Comparison of ENCODE assay signal across 7 mouse cellular contexts in the genomic region with DNA sequence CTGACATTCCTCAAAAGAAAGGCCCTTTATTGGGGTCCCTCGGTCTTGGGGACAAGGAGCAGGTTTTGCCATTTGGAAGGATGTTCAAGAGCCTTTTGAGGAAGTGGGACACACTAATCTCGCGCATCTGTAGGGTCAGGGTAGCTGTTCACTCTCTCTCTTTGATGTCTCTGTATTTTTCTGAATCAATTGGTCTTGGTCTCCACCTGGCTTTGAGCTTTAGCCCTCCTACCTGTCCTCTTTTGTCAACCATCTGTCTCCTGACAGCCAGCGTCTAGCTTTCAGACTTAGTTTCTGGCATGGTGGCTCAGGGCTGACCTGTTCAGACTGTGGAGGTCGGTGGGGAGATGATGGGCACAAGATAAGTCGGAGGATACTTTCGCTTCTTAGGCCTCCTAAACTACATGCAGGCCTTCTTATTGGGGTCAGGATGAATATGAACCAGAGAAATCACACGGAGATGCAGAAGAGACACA. TPM values are rescaled to one million over a fixed set of nuclear protein-coding genes. Genes with fewer than 3 reads are reported as not detected.
DNase-seq lines count a peak whose midpoint lies in the region; ATAC-seq and TF ChIP-seq lines count a peak whose summit lies in the region.

No protein-coding gene starts in this region.

- H3K27me3 ChIP-seq in spleen, adult 2 months (ENCODE audit: control insufficient read depth, insufficient read depth, low read length), result peaks cover 10% of the 10 kb centered on the region
- peaks cover 48% of the 10 kb centered on the region for H3K27me3 ChIP-seq in forebrain, embryonic 10.5 days (ENCODE audit: poor library complexity, severe bottlenecking)
- no peaks in the 10 kb centered on the region for H3K27me3 ChIP-seq in limb, embryonic 15.5 days

- TF ChIP-seq CTCF in spleen, adult 2 months (IDR thresholded peaks at IDR 0.05; ENCODE audit: extremely low read depth, insufficient read depth, insufficient read length, insufficient replicate concordance), result no peak

- H3K4me3 ChIP-seq in spleen, adult 2 months (ENCODE audit: extremely low read depth, insufficient read depth, insufficient read length), result peak overlapping the region; percentile 66
- H3K4me3 ChIP-seq in forebrain, embryonic 10.5 days, result peak overlapping the region; percentile 65
- peak overlapping the region; percentile 76 for H3K4me3 ChIP-seq in limb, embryonic 15.5 days

- no peak for ATAC-seq in limb, embryonic 15.5 days (ENCODE audit: insufficient number of reproducible peaks, low FRiP score, low TSS enrichment, low read depth)

- no peak for DNase-seq in spleen, adult 2 months (ENCODE audit: low read depth in 1 of 2, low spot score in 2 of 2)
- DNase-seq in spleen, adult 12 weeks (ENCODE audit: low spot score), result no peak
- no peak for DNase-seq in forebrain, embryonic 10.5 days (ENCODE audit: extremely low spot score, low spot score)
- no peak for DNase-seq in adipocyte (ENCODE audit: low spot score)
- no peak for DNase-seq in right cerebral cortex, adult 18-20 months
- DNase-seq in adrenal gland, postnatal 10 days, result no peak

- no peak overlapping the region for H3K27ac ChIP-seq in spleen, adult 2 months (ENCODE audit: insufficient read depth, low read length)
- 0 out of 2 replicates have a peak overlapping the region, but pooled peaks have one; percentile 81 for H3K27ac ChIP-seq in forebrain, embryonic 10.5 days
- peak overlapping the region; percentile 33; the same call in 1 of the 2 replicates for H3K27ac ChIP-seq in limb, embryonic 15.5 days

- H3K9me3 ChIP-seq in forebrain, embryonic 10.5 days, result no peaks in the 10 kb centered on the region
- no peaks in the 10 kb centered on the region for H3K9me3 ChIP-seq in limb, embryonic 15.5 days

- H3K4me1 ChIP-seq in spleen, adult 2 months (ENCODE audit: control insufficient read depth, insufficient read depth, insufficient read length), result peaks cover 7% of the 10 kb centered on the region; the same call in 1 of the 2 replicates
- H3K4me1 ChIP-seq in forebrain, embryonic 10.5 days, result peaks cover 45% of the 10 kb centered on the region
- peaks cover 38% of the 10 kb centered on the region for H3K4me1 ChIP-seq in limb, embryonic 15.5 days

- peak overlapping the region; percentile 84 for H3K4me2 ChIP-seq in limb, embryonic 15.5 days

- H3K36me3 ChIP-seq in spleen, adult 2 months (ENCODE audit: control insufficient read depth, insufficient read depth, low read length), result no peaks in the 10 kb centered on the region
- peaks cover 6% of the 10 kb centered on the region for H3K36me3 ChIP-seq in forebrain, embryonic 10.5 days (replicated peaks)
- peaks cover 3% of the 10 kb centered on the region; the same call in 1 of the 2 replicates for H3K36me3 ChIP-seq in limb, embryonic 15.5 days

- H3K9ac ChIP-seq in limb, embryonic 15.5 days, result peak overlapping the region; percentile 26

- WGBS in spleen, adult 2 months, result 23% methylated on average over 8 of the region's 8 CpGs
- WGBS in forebrain, embryonic 10.5 days, result 8% methylated on average over 8 of the region's 8 CpGs
- 14% methylated on average over 8 of the region's 8 CpGs for WGBS in limb, embryonic 15.5 days

- no peak for TF ChIP-seq POLR2A in spleen, adult 2 months (IDR thresholded peaks at IDR 0.05; ENCODE audit: low read depth, low read length)

RNA-seq across cellular contexts. Expression of a gene that starts 0.7 kb away (rescaled TPM):
- polyA plus RNA-seq in spleen, adult 2 months (2012; rRNA removed), result 2.2 TPM in 2 replicates
- 3.9 and 4.2 TPM in 2 replicates for polyA plus RNA-seq in forebrain, embryonic 10.5 days (2016; fragmentation: Nextera tagmentation; extraction: Ambion mirVana)
- polyA plus RNA-seq in limb, embryonic 15.5 days (2015; fragmentation: Nextera tagmentation; extraction: Ambion mirVana), result 9.3 and 11.2 TPM in 2 replicates
- 10 to 100 TPM in 1 of 2 experiments, 1 to 10 TPM in 1; 8.3 to 17.1 TPM for total RNA-seq in adrenal gland, postnatal 10 days (2021)

RNA-seq across cellular contexts. Expression of a gene that starts 17.4 kb away (rescaled TPM):
- 89.1 and 132 TPM in 2 replicates for polyA plus RNA-seq in spleen, adult 2 months (2012; rRNA removed)
- polyA plus RNA-seq in forebrain, embryonic 10.5 days (2016; fragmentation: Nextera tagmentation; extraction: Ambion mirVana), result 1.4 and 1.5 TPM in 2 replicates
- polyA plus RNA-seq in limb, embryonic 15.5 days (2015; fragmentation: Nextera tagmentation; extraction: Ambion mirVana), result 6.1 and 7.1 TPM in 2 replicates
- 1 to 10 TPM; 3.7 to 4.4 TPM for total RNA-seq in adrenal gland, postnatal 10 days (2021)

RNA-seq across cellular contexts. Expression of a gene that starts 25.7 kb away (rescaled TPM):
- polyA plus RNA-seq in spleen, adult 2 months (2012; rRNA removed), result 4.7 and 5.3 TPM in 2 replicates
- polyA plus RNA-seq in forebrain, embryonic 10.5 days (2016; fragmentation: Nextera tagmentation; extraction: Ambion mirVana), result 12.6 and 13.3 TPM in 2 replicates
- polyA plus RNA-seq in limb, embryonic 15.5 days (2015; fragmentation: Nextera tagmentation; extraction: Ambion mirVana), result 17.9 and 18.5 TPM in 2 replicates
- total RNA-seq in adrenal gland, postnatal 10 days (2021), result 1 to 10 TPM; 9.2 to 9.8 TPM

RNA-seq across cellular contexts. Expression of a gene that starts 25.7 kb away (rescaled TPM):
- polyA plus RNA-seq in spleen, adult 2 months (2012; rRNA removed), result 25.2 and 29.4 TPM in 2 replicates
- polyA plus RNA-seq in forebrain, embryonic 10.5 days (2016; fragmentation: Nextera tagmentation; extraction: Ambion mirVana), result 75.8 and 80.7 TPM in 2 replicates
- polyA plus RNA-seq in limb, embryonic 15.5 days (2015; fragmentation: Nextera tagmentation; extraction: Ambion mirVana), result 61.2 and 67.2 TPM in 2 replicates
- total RNA-seq in adrenal gland, postnatal 10 days (2021), result 10 to 100 TPM; 30.6 to 38.6 TPM

RNA-seq across cellular contexts. Expression of a gene that starts 35.3 kb away (rescaled TPM):
- 0.69 and 0.91 TPM in 2 replicates for polyA plus RNA-seq in spleen, adult 2 months (2012; rRNA removed)
- 0.77 and 1.00 TPM in 2 replicates for polyA plus RNA-seq in forebrain, embryonic 10.5 days (2016; fragmentation: Nextera tagmentation; extraction: Ambion mirVana)
- polyA plus RNA-seq in limb, embryonic 15.5 days (2015; fragmentation: Nextera tagmentation; extraction: Ambion mirVana), result 4.2 and 12.9 TPM in 2 replicates
- total RNA-seq in adrenal gland, postnatal 10 days (2021), result 10 to 100 TPM in 1 of 2 experiments, 1 to 10 TPM in 1; 8.1 to 25.3 TPM

Comparison
In these comparisons a context has a peak if more than half of its experiments do, and no peak if none do; other contexts are left out.
1. RNA of a gene that starts 17.4 kb away (polyA plus RNA-seq): 89.1 to 132 TPM in spleen, adult 2 months; 6.1 to 7.1 TPM in limb, embryonic 15.5 days and 1.4 to 1.5 TPM in forebrain, embryonic 10.5 days; every median in the first group is over 10 times any median in the second.
2. Peak in every context shown above with its lines, with median percentiles within 50 percentile points of each other: H3K4me3 ChIP-seq.